Mouse (Mus musculus) Patski (cell line): Measurements from ENCODE around the gene Glg1. TPM values are rescaled to one million over a fixed set of nuclear protein-coding genes. Genes with fewer than 3 reads are reported as not detected.
"Not testable (repeated sequence)": the region's sequence is repeated elsewhere in the genome, so short reads cannot be mapped to it uniquely, and the experiment has no call there.

ENCODE experiments used
- ATAC-seq: fragments of 100-300 bp; one replicate; pipeline ENCODE4 v1.8.0; 2021
- CTCF ChIA-PET: fragments of 350-600 bp; sonication (Branson Sonifier 250); formaldehyde crosslinking; loops from one replicate; lab custom pipeline; 2022; ENCODE audit warnings: inconsistent platforms; lab: Charles Lee
- POLR2A ChIA-PET: fragments of 350-600 bp; sonication (Branson Sonifier 250); formaldehyde crosslinking; loops from one replicate; lab custom pipeline; 2022; ENCODE audit warnings: antibody characterized with exemption, inconsistent platforms; lab: Charles Lee
- DNase-seq: peaks from one replicate; pipeline ENCODE4 v3.0.0-alpha.2; 2011; ENCODE audit warnings: low read depth, low spot score
- H3K27me3 ChIP-seq: fragments of 371-371 bp; one replicate; pipeline ENCODE4 v1.5.1; 2021
- CTCF ChIP-seq: fragments of 100-300 bp; IDR thresholded peaks from one replicate; pipeline ENCODE4 v1.5.1; 2021
- in situ Hi-C: fragments of 300-500 bp; cut with MboI; formaldehyde crosslinking; loops from 3 replicates; pipeline ENCODE4 v1.11.1; 2018; ENCODE audit warnings: low pct_unique_long_range_greater_than_20kb, mixed read lengths
- polyA plus RNA-seq: library from polyadenylated mRNA; unstranded; gene quantifications from one replicate; pipeline ENCODE4 v1.2.3, GENCODE M21; 2021

Gene Glg1
- polyA plus RNA-seq, 1 experiment from 2014 or later, result 137 TPM

GRCm38 (mm10) chr8:111157617-111158016, 101.4 kb downstream of the Glg1 start:
- peak; percentile 78 for TF ChIP-seq CTCF
- ChIA-PET POLR2A (interaction anchor here (0.6 kb wide), 1 partner anchor 52 kb away, joined by 3 read pairs; no protein-coding TSS in a partner anchor), CTCF (interaction anchor here (1.2 to 5.3 kb wide), 4 partner anchors 11 to 54 kb away, joined by 3 to 22 read pairs (median 3); no protein-coding TSS in a partner anchor)
- DNase-seq (no peak), ATAC-seq (peak; percentile 60)
- in situ Hi-C loops, result loop anchor here (10.0 kb wide), 1 partner anchor 97 kb away; the partner anchor contains the start of gene Glg1
- no peaks in the 10 kb centered on the region for H3K27me3 ChIP-seq

DNA sequence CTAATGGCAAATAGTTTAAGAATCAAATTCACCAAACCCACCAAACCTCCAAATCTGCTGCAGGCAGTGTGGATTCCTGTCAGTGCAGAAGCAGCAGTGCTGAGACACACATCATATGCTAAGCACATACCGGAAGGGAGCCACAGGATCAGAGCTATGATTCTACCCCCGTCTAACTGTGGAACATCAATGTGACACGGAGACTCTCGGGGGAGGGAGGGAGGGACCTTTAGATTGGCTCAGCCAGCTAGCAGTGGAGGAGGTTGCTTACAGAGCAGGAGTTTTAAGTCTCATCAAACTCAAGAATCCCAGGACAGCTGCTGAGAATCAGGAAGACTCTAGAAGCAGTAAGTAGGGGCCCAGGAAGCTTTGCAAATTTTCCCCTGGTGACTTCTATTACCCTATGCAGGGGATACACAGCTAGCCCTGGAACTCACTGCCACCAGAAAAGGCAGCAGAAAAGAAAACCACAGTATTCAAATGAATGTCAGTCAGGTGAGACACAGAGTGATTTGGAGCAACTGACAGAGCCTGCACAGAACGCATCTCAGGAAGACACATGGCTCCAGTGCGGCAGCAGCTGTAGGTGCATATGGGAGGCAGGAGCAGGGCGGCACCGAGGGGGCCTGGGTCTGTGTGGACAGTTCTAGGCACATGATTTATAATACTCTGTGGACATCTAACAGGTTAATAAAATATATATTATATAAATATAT, 103.1 kb downstream of the Glg1 start:
- in situ Hi-C loops, result loop anchor here (10.0 kb wide), 1 partner anchor 99 kb away; the partner anchor contains the start of gene Glg1
- TF ChIP-seq CTCF, result no peak
- no peaks in the 10 kb centered on the region for H3K27me3 ChIP-seq
- no peak for DNase-seq
- ChIA-PET POLR2A (interaction anchor here (0.9 kb wide), 1 partner anchor 10 kb away, joined by 3 read pairs; no protein-coding TSS in a partner anchor), CTCF (interaction anchor here (0.9 to 5.3 kb wide), 4 partner anchors 13 to 30 kb away, joined by 3 to 22 read pairs (median 4); no protein-coding TSS in a partner anchor)
- no peak for ATAC-seq

- in situ Hi-C loops, CTCF ChIA-PET, H3K27me3 ChIP-seq: not testable (repeated sequence)
- peak; percentile 81 for ATAC-seq
- peak; percentile 13 for DNase-seq
- POLR2A ChIA-PET, result interaction anchor here (1.2 kb wide), 1 partner anchor 10 kb away, joined by 3 read pairs; no protein-coding TSS in a partner anchor
Observed at GRCm38 (mm10) chr8:111145460-111146012, 113.5 kb downstream of the Glg1 start.

GRCm38 (mm10) chr8:111144901-111145459, 114.0 kb downstream of the Glg1 start:
- in situ Hi-C loops, DNase-seq: not testable (repeated sequence)
- peak; percentile 58 for ATAC-seq

GRCm38 (mm10) chr8:111142521-111142920, 116.5 kb downstream of the Glg1 start:
- TF ChIP-seq CTCF, result no peak
- in situ Hi-C loops, result no loop called here
- no peaks in the 10 kb centered on the region for H3K27me3 ChIP-seq
- POLR2A ChIA-PET, result no interaction called here
- CTCF ChIA-PET, result interaction anchor here (1.7 kb wide), 1 partner anchor 38 kb away, joined by 5 read pairs; no protein-coding TSS in a partner anchor
- no peak for ATAC-seq
- DNase-seq, result no peak

More at GRCm38 (mm10) chr8:111144901-111145459, 114.0 kb downstream of the Glg1 start:
- CTCF ChIA-PET, H3K27me3 ChIP-seq, POLR2A ChIA-PET: not testable (repeated sequence)

DNA sequence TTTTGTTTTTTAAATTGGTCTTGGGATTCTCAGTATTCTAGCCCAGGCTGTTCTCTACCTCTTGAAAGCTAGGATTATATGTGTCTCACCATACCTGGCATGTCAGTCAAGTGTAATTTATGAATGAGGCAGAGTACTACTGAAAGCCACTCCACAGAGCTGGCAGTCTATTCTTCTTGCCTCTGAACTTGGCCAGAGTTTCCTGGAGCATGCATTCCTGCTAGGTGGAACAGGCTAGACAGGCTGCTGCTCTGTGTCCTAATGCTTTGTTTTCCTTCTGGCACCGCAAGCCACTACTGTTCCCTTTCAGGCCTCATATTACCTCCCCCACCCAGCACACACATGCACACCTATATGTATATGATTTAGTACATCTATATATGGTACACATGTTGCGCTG, 128.3 kb downstream of the Glg1 start:
- ATAC-seq (no peak), DNase-seq (no peak)
- ChIA-PET CTCF (no interaction called here), POLR2A (no interaction called here)
- in situ Hi-C loops, result no loop called here
- no peaks in the 10 kb centered on the region for H3K27me3 ChIP-seq
- no peak for TF ChIP-seq CTCF

DNA sequence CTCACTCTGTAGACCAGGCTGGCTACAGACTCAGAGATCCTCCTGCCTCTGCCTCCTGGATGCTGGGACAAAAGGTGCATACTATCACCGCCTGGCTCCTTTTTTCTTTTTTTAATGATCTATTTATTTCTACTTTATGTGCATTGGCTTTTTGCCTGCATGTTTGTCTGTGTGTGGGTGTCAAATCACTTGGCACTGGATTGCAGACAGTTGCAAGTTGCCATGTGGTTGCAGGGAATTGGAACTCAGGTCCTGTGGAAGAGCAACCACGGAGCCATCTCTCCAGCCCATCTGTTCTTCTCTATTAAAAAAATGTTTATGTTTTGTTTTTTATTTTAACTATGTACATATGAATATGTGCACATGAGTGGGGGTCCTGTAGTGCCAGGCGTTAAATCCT, 139.5 kb downstream of the Glg1 start:
- ATAC-seq (no peak), DNase-seq (no peak)
- POLR2A ChIA-PET, result no interaction called here
- in situ Hi-C loops, result no loop called here
- no peaks in the 10 kb centered on the region for H3K27me3 ChIP-seq
- CTCF ChIA-PET, result no interaction called here
- TF ChIP-seq CTCF, result no peak

DNA sequence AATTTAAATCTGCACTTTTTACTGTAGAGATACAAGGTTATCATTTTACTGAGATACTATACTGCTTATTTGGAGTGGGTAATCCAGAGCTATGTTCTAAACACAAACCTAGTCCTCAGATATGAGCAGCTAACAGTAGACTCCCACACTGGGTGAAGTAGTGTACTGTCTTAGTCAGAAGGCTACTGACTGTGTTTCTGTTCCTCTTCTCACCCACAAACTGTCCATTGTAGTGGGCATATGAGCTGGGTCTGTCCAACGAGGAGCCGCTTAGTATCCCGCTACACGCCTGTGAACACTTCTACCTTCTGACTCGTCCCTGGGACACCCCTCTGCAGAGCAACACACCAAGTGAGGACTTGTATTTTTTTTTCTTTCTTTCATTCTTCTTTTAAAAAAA, 144.1 kb downstream of the Glg1 start:
- ChIA-PET CTCF (interaction anchor here (1.1 to 1.5 kb wide), 2 partner anchors 10 to 22 kb away, joined by 3 to 4 read pairs; no protein-coding TSS in a partner anchor), POLR2A (interaction anchor here (1.6 kb wide), 1 partner anchor 11 kb away, joined by 4 read pairs; no protein-coding TSS in a partner anchor)
- ATAC-seq (no peak), DNase-seq (no peak)
- H3K27me3 ChIP-seq, result no peaks in the 10 kb centered on the region
- TF ChIP-seq CTCF, result no peak
- in situ Hi-C loops, result no loop called here

Other genes with a start within 250 kb of the Glg1 start
- gene Ddx19b, start 227.5 kb downstream of the Glg1 start, polyA plus RNA-seq, result 8.3 TPM
- 170 TPM for gene Aars, start 226.1 kb downstream of the Glg1 start, polyA plus RNA-seq
- gene Exosc6, start 202.9 kb downstream of the Glg1 start, polyA plus RNA-seq, result not detected
- 8.3 TPM for gene Clec18a, start 166.8 kb downstream of the Glg1 start, polyA plus RNA-seq
- gene Pdpr, start 164.6 kb downstream of the Glg1 start, polyA plus RNA-seq, result 26.1 TPM
- gene Rfwd3, start 41.0 kb upstream of the Glg1 start, polyA plus RNA-seq, result 39.5 TPM
- gene Mlkl, start 79.0 kb upstream of the Glg1 start, polyA plus RNA-seq, result 13.9 TPM
- gene Fa2h, start 134.6 kb upstream of the Glg1 start, polyA plus RNA-seq, result 1.7 TPM